Mouse (Mus musculus): Measurements from ENCODE around the gene Tmem184b.

Tmem184b gene

GRCm38 (mm10) chr15:79342641-79343337, 60.6 kb downstream of the Tmem184b start:
- DNase-seq (ENCODE audit: low spot score), result no peak

GRCm38 (mm10) chr15:79338978-79339377, 64.4 kb downstream of the Tmem184b start:
- DNase-seq (ENCODE audit: low spot score), result no peak

- no peak for DNase-seq (ENCODE audit: low spot score)
These were observed 68.2 kb downstream of the Tmem184b start for GRCm38 (mm10) chr15:79335061-79335655.

- DNase-seq (ENCODE audit: low spot score), result peak; percentile 53
These were observed 70.0 kb downstream of the Tmem184b start for GRCm38 (mm10) chr15:79333409-79333808.

- DNase-seq (ENCODE audit: low spot score), result no peak
These were observed 72.8 kb downstream of the Tmem184b start for GRCm38 (mm10) chr15:79330521-79330920.

- DNase-seq (ENCODE audit: low spot score), result no peak
These were observed 73.4 kb downstream of the Tmem184b start for GRCm38 (mm10) chr15:79329979-79330363.

DNA sequence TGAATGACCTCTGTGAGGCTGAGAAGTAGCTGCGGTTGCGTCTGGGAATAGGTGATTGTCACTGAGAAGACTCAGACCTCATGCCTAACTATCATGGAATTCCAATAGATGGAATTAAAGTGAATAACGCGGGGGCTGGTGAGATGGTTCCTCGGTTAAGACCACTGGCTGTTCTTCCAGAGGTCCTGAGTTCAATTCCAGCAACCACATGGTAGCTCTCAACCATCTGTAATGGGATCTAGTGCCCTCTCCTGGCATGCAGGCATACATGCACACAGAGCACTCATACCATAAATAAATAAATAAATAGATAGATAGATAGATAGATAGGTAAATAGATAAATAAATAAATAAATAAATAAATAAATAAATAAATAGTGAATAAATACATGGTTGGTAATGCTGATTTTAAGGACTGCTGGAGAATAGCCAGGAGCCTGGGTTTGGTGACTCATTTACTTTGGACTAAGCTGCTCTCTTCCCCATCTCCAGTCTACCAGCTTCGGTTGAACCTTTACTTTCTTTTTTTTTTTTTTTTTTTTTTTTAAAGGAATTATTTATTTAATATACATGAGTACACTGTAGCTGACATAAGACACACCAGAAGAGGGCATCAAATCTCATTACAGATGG, 73.9 kb downstream of the Tmem184b start:
- no peak for DNase-seq (ENCODE audit: low spot score)

DNA sequence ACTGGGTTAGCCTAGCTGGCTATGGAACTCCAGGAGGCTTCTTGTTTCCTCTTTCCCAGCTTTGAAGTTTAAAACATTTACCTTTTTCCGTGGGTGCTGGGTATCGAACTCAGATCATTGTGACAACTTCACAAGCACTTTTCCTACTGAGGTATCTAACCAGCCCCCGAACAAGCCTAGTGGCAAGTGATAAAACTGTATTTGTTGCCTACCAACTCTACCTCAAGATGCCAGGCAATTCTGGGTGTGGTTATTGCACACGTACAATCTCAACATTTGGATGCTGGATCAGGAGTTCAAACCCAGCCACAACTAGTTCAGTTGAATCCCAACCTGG, 74.5 kb downstream of the Tmem184b start:
- no peak for DNase-seq (ENCODE audit: low spot score)

- peak; percentile 100 for DNase-seq (ENCODE audit: low spot score)
These were observed 75.1 kb downstream of the Tmem184b start, which contains the start of gene Pla2g6 for GRCm38 (mm10) chr15:79328058-79328938. Gene Pla2g6 (minus strand): TSS chr15:79328390.

- DNase-seq (ENCODE audit: low spot score), result peak; percentile 77
These were observed 76.1 kb downstream of the Tmem184b start for GRCm38 (mm10) chr15:79326971-79327961.

DNA sequence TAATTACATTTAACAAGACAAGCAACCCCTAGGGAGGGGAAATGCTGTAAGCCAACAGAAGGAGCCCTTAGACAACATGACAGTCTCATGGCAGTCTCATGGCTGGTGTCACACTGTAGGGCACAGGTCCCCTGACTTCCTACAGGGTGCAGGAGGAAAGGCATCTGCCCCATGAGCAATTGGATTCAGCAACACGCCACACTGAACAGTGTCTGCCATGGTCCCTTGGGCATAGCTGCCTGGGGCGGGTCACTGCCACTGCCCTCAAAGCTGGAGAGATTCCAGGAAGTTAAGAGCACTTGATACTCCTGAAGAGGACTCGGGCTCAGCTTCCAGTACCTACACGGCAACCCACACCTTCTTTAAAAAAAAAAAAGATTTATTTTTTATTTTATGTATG, 77.1 kb downstream of the Tmem184b start:
- DNase-seq (ENCODE audit: low spot score), result no peak

- DNase-seq (ENCODE audit: low spot score), result no peak
These were observed 77.6 kb downstream of the Tmem184b start for GRCm38 (mm10) chr15:79325742-79326141.

GRCm38 (mm10) chr15:79324373-79324772, 79.0 kb downstream of the Tmem184b start:
- DNase-seq (ENCODE audit: low spot score), result no peak

DNA sequence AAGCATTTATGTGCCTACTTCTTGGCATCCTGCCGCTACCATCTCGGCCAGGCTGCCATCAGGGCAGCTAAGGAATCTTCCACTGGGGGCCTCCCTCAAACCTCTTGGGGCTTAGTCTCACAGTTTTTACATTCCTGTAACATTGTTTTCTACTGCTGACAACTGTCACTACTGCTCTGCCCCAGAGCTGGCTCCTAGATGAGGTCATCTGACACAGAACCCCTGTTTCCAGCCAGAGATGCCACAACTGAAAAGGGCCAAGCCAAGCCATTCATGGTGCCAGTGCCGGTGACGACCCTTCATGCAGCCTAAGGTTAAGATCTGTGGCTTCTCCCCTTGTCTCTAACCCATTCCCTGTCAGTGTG, 79.6 kb downstream of the Tmem184b start:
- DNase-seq (ENCODE audit: low spot score), result no peak

- peak; percentile 71 for DNase-seq (ENCODE audit: low spot score)
These were observed 80.2 kb downstream of the Tmem184b start for GRCm38 (mm10) chr15:79322991-79323790.

DNA sequence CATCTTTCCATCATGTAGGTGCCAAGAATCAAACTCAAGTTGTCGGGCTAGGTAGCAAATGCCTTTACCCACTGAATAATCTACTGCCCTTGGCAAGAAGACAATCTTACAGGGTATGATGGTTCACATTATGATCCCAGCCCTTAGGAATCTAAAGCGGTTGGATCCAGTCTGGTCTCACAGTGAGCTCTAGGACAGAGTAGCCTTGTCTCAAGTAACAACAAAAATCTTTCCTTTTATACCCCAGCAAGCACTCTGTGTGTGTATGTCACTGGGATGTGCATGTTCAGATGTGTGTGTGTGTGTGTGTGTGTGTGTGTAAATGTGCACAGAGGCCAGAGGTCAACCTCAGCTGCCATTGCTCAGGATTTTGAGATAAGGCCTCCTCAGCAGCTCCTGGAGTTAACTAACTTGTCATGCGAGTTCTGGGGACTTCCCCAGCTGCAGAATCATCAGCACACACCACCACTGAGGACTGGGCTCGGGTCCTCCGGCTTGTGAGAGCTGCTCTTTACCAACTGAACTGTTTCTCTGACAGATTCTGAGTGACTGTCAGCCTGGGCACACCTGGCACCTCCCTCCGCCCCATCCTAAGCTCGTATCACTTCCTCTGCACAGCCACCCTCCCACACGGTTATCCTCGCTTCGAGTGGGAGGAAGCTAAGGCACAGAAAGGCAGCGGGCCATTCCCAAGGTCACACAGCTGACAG, 80.9 kb downstream of the Tmem184b start:
- peak; percentile 54 for DNase-seq (ENCODE audit: low spot score)

- no peak for DNase-seq (ENCODE audit: low spot score)
These were observed 81.6 kb downstream of the Tmem184b start for GRCm38 (mm10) chr15:79321733-79322190.

- no peak for DNase-seq (ENCODE audit: low spot score)
These were observed 89.5 kb downstream of the Tmem184b start for GRCm38 (mm10) chr15:79313848-79314369.
